Mouse (Mus musculus): Measurements from ENCODE around the gene C3.

The C3 gene

DNA sequence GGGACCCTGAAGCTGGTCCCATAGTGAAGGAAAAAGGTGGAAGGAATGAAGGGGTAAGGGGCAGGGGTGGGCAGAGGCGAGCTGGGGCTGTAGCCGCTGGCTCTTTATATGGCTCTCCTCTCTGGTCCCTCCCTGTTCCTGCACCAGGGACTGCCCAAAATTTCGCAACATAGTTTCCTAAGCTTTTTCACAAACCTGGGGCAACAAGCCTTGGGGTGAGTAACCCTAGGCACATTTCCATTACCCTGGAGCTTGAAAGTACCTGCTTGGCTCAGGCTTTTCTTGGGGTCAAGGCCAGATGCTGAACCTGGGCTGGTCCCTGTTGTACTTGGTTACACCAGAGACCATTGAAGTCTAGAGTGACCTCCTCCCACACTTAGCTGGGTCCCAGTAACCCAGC, at the start of gene C3:
Gene C3 (minus strand): TSS at position 123 of the 400 bp plus-strand sequence.
- no peak for DNase-seq

DNA sequence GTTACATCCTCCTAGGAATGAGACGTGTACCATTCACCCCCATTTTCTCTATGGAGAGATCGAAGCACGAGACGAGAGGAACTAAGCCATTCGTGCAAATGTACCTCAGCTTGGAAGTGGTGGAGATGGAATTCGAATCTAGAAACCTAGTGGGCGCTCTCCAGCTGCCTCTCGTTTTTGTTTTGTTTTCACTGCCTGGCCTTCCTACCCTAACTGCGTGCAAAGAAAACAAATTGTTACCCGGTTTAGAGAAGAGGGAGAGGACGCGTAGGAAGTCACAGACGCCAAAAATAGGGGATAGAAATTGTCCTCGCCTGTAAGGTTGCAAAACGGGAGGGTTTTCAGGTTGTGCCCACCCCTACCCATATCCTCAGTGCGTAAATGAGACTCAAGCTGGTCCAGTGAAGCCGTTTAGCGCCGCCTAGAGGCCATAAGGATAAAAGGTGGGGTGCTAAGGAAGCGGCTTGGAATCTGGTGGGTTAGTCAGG, 48.7 kb upstream of the C3 start:
- peak; percentile 81 for DNase-seq

DNA sequence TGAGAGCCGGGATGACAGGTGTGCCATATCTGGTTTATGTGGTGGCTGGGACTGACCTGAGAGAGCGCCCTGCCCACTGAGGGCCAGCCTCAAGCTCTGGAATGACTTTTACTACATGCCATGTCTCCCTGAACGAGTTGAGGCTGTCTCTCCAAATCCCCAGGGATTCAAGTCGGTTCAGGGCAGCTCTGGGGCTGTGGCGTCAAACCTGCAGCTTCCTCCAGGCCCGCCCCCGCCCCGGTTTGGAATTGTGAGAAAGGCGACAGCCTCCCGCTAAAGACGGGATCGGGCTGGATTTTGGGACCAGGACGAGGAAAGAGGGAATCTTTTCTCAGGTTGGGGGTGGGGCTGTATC, 48.0 kb upstream of the C3 start:
- DNase-seq = no peak

DNA sequence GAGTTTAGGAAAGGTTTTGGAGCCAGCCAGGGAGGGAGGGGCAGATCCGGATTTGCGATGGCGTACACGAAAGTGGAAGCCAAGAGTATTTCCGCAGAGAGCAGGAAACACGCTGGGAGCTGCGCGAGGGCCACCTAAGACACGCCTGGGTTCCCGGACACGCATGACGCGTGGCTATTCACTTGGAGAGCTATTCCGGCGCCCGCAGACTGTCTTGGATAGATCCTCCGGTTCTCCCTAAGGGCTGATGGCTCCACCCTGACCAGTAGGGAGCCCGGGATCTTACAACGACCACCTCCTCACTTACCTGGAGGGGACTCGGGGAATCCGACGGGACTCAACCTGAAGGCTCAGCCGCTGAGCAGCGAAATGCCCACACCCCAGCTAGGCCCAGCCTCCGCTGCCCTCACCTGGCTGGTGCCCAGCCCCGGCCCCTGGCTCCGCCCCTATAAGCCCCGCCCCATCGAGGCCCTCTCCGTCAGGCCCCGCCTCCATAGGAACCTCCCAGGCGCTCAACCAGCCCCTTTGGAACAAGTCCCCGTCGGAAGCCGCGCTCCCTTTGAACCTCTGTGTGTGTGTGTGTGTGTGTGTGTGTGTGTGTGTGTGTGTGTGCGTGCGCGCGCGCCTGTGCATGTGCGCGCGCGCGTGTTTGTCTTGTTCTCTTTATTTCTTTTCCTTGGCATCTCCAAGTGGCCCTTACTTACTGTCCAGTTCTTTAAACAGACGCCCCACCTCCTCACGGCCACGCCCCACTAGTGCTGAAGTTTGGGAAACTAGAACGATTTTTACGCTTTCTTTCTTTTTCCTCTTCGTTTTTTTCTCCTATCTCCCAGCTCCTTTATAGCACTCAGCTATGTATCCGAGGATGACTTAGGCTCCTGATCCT, 47.4 kb upstream of the C3 start:
- peak; percentile 93 for DNase-seq

DNA sequence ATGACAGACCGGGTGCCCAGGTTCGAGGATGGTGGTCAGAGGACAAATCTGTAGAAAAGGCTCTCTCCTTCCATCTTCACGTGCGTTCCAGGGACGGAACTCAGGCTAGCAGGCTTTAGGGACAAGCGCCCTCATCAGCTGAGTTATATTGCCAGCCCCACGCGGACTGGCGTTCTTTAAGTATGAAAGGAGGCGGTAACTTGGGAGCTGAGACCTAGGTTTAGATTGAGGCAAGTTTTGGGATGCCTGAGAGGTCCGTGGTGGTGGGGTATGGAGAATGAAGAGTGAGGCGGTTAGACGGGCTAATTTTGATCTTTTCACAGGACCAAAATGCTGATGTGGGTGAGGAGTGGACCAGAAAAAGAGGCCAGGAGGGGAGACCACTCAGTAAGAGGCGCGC, 46.8 kb upstream of the C3 start:
- DNase-seq = no peak

DNA sequence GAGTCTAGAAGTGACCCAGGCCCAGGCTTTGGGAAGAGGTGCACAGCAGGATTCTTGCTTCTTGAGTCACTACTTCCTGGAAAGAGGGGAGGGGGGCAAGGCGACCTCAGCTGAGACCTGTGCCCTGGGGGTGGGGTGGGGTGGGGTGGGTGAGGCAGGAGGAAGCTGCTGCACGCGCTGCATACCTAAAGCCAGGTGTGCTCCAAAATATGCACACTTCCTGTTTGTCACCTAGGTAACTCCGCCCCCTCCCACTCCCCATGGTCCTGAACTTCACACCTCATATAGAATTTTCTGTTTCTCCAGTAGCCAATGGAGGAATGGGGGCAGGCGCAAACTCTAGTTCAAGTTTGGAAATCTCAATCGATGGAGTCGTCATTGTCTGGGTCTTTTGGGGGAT, 45.9 kb upstream of the C3 start:
- DNase-seq = no peak

DNA sequence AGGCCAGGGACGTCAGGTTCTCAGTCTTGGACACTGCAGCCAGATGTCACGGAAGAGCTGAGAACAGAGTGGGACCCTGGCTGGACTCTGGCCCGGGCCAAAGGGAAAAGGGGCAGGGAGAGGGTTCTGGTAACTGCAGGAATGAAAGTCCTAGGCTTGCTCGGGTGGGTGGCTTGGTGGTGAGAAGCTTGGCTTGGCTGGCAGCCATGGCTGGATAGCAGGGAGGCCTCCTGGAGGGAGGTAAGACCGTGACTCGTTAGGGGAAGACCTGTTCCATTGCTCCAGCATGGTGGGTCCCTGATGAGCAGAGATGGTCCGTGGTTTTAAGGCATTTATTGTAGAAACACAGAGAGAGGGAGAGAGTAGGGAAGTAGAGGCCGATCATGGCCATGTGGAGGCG, 43.4 kb upstream of the C3 start:
- DNase-seq = no peak

DNA sequence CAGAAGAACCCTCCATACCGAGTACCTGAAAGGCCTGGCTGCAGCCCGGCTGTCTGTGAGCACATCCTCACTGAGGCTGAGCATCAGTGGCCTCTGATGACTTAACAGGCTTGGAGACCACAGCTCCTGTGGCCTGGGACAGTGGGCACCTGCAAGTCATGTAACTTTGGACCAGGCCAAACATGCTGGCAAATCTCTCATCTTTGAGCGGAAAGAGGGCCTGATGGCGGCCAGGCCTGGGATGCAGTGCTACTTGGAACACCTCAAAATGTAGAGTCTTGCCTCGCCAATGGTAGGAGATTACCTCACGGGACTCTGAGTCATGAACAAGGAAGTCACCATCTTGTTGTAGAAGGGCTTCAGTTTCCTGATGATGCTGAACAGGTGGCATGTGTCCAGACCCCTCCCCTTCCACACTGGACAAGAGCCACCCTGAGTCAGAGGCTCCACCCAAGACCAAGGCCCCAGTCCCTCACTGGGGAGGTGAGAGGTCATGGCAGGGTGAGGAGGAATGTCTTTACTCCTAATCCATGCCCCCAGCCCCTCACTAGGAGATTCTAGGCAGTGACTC, 39.7 kb upstream of the C3 start:
- no peak for DNase-seq

DNA sequence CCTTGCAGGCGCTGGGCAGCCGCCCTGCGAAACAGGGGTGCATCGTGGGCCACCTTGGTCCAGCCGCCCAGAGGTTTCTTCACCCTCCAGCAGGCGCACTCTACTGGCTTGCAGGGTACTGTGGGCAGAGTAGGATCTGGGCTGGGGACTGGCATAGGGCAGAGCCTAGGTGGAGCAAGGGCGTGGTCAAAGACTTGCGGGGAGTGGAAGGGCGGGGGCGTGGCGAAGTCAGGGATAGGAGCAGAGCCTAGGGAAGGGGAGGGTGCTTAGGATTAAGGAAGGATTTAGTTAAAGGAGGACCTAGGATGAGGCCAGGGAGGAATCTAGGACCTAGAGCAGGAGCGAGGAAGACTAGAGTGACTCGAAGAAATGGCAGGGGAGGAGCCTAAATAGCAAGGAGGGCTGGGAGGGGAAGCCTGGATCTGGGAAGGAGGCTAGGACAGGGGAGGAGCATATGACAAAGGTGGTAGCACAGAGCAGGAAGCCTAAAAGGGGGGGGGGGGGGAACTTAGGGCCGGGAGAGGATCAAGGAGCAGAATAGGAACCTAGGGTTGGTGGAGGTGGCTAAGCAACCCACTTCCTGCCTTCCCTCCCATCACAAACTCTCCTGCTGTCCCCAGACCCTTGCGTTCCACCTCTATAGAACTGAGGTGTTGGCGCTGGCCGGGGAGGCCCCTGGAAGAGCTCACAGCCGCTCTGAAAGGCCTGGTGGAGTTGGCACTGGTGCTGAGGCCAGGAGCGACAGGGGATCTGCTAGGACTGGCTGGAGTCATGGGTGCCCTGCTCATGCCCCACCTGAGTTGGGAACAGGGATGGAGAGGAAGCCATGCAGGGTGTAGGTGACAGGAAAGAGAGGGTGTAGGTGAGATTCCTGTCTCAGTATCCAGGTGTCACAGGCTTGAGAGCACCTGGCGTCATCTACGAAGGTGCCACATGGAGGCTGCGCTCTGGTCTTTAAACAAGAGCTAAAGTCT, 37.3 kb upstream of the C3 start:
- DNase-seq = peak; percentile 71

DNA sequence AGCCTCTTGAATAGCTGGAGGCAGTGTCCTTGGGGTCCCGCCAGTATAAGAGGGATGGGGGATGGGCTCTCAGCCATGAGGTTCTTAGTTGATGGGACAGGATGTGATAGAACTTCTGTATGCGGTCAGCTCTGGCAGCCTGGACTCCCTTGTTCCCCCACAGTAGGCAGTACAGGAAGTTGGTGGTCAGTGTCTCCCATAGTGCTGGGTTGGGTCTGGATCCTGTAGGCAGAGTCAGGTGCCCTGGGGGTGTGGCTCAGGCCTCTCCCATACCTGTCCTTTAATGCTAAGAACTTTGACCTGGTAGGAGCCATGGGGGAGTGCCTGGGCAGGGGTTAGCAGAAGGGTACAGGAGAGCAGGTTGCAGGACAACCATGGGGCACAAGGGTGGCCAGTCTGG, 36.2 kb upstream of the C3 start:
- no peak for DNase-seq

DNA sequence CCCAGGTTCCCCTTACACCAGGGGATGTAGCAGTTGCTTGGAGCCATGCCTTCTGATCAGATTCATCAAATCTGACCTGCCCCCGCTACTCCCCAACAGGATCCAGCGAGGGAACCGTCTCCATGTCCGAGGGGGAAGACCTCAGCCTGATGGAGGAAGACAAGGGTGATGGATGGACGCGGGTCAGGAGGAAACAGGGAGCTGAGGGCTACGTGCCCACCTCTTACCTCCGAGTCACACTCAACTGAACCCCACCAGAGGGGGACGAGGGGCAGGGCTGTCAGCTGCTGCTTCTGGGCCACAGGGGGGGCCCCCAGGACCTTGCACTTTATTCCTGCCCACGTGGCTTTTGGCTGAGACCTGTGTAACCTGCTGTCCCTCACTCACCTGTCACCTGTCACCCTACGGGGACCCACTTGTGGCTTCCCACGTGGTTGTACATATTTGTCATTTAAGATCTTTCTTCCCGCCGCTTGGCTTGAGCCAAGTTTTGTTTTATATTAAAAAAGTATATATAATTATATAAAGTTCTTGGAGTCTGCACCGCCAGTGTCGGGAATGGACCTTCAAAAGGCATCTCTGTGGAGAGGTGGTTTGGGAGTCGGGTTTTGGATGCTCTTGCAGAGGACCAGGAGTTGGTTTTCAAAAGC, 35.1 kb upstream of the C3 start:
- DNase-seq = no peak

DNA sequence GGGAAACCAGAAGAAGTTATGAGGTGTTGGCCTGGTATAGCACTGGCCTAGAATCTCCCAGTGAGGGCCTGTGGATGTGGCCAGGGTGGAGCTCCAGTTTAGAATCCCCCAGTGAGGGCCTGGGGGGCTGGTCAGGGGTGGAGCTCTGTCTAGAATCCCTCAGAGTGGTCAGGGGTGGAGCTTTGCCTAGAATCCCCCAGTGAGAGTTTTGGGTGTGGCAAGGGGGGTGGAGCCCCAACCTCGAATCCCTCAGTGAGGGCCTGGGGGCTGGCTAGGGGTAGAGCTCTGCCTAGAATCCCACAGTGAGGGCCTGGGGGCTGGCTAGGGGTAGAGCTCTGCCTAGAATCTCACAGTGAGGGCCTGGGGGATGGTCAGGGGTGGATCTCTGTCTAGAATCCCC, 33.9 kb upstream of the C3 start:
- DNase-seq = no peak

DNA sequence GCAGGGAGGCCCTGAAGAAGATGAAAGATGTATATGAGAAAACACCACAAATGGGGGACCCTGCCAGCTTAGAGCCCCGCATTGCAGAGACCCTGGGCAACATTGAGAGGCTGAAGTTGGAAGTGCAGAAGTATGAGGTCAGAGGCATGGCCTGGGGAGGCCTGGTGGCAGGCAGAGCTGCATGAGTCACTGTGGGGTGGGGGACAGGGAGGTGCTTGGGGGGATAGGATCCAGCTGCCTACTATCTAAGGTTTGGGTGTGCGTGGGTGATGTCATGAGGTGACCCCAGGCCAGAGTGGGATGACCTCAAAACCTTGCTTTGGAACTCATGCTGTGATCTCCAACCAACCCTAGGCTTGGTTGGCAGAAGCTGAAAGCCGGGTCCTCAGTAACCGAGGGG, 33.4 kb upstream of the C3 start:
- no peak for DNase-seq

DNA sequence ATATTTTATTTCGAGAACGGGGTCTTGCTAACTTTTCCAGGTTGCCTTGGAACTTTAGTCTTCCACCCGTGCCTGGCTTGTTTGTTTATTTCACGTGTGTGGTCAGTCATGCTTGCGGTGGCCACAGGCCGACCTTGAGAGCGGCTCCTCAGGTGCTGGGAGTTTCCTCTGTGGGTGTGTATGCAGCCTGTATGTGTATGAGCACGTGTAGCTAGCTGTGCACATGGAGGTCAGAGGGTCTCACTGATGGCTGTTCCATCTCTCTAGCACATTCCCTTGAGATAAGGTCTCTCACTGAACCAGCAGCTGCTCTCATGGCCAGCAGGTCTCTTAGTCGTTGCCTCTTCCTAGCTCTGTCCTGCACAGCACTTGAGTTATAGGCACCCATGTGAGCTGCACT, 32.4 kb upstream of the C3 start:
- DNase-seq = no peak

DNA sequence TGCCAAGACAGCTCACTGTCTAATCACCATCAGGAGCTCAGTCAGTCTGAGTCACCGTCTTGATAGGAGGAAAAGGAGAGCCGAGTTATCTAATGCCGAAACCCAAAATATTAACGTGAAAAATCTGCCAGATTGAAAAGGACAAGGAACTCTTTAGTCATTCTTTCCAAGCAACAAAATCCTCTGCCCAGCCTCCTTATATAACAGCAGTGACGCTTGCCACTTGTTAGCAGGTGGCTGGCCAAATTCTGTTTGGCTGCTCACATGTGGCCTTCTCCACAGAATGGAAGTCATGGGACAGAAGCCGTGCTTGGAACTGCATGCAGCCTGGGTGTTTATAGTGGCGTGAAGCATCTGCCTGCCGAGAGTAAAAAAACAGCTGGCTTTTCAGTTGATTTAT, 31.8 kb upstream of the C3 start:
- DNase-seq = no peak

DNA sequence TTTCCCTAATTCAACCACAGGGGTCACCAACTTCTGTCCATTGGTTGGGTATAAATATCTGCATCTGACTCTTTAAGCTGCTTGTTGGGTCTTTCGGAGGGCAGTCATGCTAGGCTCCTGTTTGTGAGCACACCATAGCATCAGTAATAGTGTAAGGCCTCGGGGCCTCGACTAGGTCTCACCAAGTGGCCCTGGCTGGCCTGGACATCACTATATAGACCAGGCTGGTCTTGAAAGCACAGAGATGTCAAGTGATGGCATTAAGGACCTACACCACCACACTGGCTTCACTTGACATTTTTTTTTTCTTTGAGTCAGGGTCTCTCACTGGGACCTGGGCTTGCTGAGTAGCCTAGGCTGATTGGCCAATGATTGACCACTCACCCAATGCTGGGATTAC, 30.3 kb upstream of the C3 start:
- no peak for DNase-seq

DNA sequence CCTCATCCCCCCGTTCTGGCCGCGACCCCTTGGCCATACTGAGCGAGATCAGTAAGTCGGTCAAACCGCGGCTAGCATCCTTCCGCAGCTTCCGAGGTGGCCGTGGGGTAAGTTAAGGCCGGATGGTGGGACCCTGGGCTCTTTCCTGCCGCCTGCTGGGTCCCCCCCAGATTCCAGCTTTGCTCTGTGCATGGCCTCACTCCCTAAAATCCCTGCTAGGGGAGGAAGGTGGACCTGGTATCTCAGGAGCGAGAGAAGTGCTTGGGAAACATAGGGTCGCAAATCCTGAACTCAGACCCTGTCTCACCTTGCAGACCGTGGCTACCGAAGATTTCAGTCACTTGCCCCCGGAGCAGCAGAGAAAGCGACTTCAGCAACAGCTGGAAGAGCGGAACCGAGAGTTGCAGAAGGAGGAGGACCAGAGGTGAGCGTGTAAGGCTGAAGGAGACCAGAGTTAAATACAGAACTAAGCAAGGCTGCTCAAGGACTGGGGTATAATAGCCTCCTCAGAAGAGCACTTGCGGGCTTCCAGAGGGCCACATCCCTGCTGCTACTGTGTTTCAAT, 29.1 kb upstream of the C3 start:
- DNase-seq = no peak

DNA sequence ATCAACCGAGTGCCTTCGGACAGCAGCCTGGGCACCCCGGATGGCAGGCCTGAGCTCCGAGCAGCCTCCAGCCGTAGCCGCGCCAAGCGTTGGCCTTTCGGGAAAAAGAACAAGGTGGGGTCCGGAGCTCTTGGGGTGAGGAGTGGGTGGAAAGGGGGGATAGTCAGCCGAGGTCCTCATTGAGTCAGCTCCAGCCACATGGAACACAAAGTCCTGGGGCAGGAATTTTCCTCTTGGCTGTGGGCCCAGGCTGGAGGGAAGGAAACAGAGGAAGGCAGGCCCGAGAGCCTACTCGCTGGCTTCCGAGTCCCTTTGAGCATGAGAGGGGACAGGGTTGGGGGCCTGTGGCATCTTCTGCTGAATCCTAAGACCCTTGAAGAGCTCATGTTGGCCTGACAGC, 27.4 kb upstream of the C3 start:
- DNase-seq = no peak

DNA sequence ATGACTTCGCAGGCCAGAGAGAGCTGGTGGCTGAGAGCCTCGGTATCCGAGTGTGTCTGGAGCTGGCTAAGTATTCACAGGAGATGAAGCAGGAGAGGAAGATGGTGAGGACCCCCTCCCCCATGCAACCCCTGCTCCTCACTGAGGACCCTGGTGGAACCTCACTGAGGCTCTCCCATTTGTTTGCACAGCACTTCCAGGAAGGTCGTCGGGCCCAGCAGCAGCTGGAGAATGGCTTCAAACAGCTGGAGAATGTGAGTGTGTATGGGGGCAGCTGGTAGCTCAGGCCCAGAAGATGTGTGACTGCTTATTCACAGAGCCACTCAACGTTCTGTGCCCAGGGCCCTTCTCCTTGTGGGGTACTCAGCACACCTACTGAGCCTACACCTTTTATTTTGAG, 25.4 kb upstream of the C3 start:
- DNase-seq = no peak

DNA sequence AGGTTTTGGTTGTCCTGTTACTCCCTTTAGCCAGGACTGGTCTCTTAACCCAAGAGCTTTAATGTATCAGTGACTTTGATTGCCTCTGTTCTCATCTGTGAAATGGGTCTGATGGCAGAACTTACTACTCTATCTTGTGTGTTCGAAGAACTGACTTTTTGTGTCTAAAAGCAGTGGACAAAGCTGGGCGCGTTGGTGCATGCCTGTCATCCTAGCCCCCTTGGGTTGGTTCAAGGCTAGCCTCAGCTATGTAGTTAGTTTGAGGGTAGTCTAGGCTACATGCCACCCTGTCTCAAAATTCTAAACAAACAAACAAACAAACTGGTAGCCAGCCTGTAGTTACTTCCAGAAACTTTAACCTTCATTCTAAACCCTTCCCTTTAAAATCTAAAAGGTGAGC, 23.5 kb upstream of the C3 start:
- no peak for DNase-seq

DNA sequence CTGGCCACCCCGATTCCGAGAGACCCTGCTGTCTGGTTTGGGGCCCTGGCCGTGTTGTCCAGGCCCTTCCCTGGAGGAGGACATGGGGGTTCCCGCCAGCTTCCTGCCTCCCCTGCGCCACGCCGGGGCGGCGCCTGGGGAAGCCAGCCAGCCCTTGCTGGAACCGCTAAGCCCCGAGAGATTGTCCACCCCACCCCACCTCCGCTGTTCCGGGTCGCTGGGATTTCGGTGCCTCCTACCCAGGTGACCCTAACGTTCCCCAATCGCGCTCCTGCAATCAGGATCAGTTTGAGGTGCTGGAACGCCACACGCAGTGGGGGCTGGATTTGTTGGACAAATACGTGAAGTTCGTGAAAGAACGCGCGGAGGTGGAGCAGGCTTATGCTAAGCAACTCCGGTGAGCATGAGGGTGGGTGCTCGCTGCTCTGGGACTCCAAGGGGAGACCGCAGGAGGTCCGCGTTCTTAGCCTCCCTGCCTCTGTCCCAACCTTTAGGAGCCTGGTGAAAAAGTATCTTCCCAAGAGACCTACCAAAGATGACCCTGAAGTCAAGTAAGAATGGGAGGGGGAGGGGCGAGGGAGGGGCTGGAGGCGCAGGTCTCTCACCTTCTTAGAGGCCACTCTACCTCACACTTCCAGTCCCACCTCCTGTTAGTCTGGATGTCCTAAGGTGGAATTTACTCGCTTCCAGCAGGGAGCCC, 22.7 kb upstream of the C3 start:
- DNase-seq = peak; percentile 47

Measured in thymus, postnatal 4 days (tissue).